Mouse (Mus musculus): ENCODE measurements around the gene Rtp4. TPM values are rescaled to one million over a fixed set of nuclear protein-coding genes. Genes with fewer than 3 reads are reported as not detected.

Rtp4 gene
- polyA plus RNA-seq, 1 experiment from 2014 or later: 5.5 TPM

DNA sequence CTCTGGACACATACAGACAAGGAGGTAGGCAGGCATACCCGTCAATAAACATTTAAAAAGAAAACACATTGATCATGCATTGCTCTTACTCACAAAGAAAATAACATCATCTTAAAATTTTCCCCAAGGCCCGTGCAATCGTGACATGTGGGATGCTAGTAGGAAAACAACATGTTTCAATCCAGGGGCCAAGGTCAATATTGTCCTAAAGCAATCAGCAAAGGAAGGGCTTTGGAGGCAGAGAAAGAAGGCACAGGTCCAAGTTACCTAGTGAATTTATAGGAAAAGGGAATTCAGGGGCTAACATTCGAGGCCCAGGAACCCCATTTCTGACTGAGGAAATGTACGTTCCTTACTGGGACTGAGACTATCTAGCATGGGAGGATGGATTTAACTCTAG, 2.9 kb upstream of the Rtp4 start:
- 76% methylated on average over 5 of the region's 5 CpGs for WGBS
- Histone ChIP-seq H3K9ac (replicated peaks) (peak overlapping the region; percentile 32; the same call in 1 of the 2 replicates), H3K36me3 (peaks cover 12% of the 10 kb centered on the region), H3K4me3 (peak overlapping the region; percentile 70), H3K4me1 (peaks cover 63% of the 10 kb centered on the region), H3K27me3 (no peaks in the 10 kb centered on the region), H3K27ac (replicated peaks) (peak overlapping the region; percentile 98), H3K9me3 (no peaks in the 10 kb centered on the region), H3K4me2 (replicated peaks) (peak overlapping the region; percentile 71)
- no peak for ATAC-seq (replicated peaks)

DNA sequence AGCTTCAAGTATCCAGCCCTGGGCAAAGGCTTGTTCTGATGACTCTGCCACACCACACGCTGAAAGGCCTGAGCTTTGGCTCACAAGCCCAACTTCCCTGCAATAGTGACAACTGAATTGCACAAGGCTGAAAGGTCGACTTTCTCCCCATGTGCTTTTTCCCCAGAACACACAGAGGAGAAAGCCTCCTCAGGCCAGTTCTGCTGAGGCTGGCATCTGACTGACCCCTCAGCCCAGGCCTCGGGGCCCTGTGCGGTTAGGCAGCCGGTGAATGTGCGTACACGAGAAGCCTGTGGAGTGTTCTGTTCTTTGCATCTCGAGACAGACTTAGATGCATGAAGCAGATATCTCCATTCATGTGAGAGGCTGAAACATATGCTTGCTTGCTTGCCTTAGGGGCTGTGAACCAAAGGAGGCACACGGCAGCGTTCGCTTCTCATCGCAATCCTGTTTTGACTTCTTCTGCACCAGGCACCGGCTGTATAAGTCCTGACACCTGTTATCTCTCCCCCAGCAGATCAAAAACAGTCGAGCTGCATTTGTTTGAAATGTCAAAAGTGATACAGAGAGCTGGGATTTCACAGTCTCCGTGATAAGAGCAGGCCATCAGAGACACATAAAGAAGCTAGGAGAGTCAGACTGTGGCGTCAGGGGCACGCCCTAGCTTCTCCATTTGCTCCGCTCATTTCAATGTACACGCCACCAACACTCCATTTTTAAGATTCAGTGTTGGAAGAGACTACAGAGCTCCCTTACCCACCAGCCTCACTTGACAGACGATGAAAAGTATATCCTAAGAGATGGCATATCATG, 2.1 kb upstream of the Rtp4 start:
- no peaks in the 10 kb centered on the region for H3K27me3 ChIP-seq
- 37% methylated on average over 20 of the region's 20 CpGs for WGBS
- peaks cover 7% of the 10 kb centered on the region; the same call in 1 of the 2 replicates for H3K36me3 ChIP-seq
- peaks cover 70% of the 10 kb centered on the region for H3K4me1 ChIP-seq
- H3K9me3 ChIP-seq: no peaks in the 10 kb centered on the region
- H3K27ac ChIP-seq (replicated peaks): peak overlapping the region; percentile 98
- peak overlapping the region; percentile 71 for H3K4me2 ChIP-seq (replicated peaks)
- peak overlapping the region; percentile 70 for H3K4me3 ChIP-seq
- peak overlapping the region; percentile 32; the same call in 1 of the 2 replicates for H3K9ac ChIP-seq (replicated peaks)
- ATAC-seq (replicated peaks): peak; percentile 69

- H3K4me1 ChIP-seq: peaks cover 75% of the 10 kb centered on the region
These were observed 1.3 kb upstream of the Rtp4 start for GRCm38 (mm10) chr16:23518567-23519369.

GRCm38 (mm10) chr16:23519771-23520170, 320 bp upstream of the Rtp4 start:
- peak overlapping the region; percentile 79 for H3K9ac ChIP-seq (replicated peaks)
- H3K27ac ChIP-seq (replicated peaks): peak overlapping the region; percentile 98
- H3K36me3 ChIP-seq: no peaks in the 10 kb centered on the region
- peaks cover 75% of the 10 kb centered on the region for H3K4me1 ChIP-seq
- whole genome bisulfite sequencing: 3% methylated on average over 1 of the region's 1 CpGs
- H3K4me3 ChIP-seq: peak overlapping the region; percentile 70
- H3K9me3 ChIP-seq: no peaks in the 10 kb centered on the region
- ATAC-seq (replicated peaks): no peak
- H3K4me2 ChIP-seq (replicated peaks): peak overlapping the region; percentile 71
- H3K27me3 ChIP-seq: no peaks in the 10 kb centered on the region

More at GRCm38 (mm10) chr16:23518567-23519369, 1.3 kb upstream of the Rtp4 start:
- Histone ChIP-seq H3K4me2 (replicated peaks) (peak overlapping the region; percentile 71), H3K9ac (replicated peaks) (peak overlapping the region; percentile 79), H3K27me3 (no peaks in the 10 kb centered on the region), H3K27ac (replicated peaks) (peak overlapping the region; percentile 98), H3K4me3 (peak overlapping the region; percentile 70), H3K9me3 (no peaks in the 10 kb centered on the region), H3K36me3 (no peaks in the 10 kb centered on the region)
- 37% methylated on average over 10 of the region's 10 CpGs for WGBS
- ATAC-seq (replicated peaks): peak; percentile 18

- Histone ChIP-seq H3K27me3 (no peaks in the 10 kb centered on the region), H3K9ac (replicated peaks) (peak overlapping the region; percentile 79), H3K9me3 (no peaks in the 10 kb centered on the region), H3K36me3 (no peaks in the 10 kb centered on the region), H3K4me3 (peak overlapping the region; percentile 70), H3K27ac (replicated peaks) (peak overlapping the region; percentile 98), H3K4me1 (peaks cover 66% of the 10 kb centered on the region), H3K4me2 (replicated peaks) (peak overlapping the region; percentile 71)
- 6% methylated on average over 5 of the region's 5 CpGs for WGBS
- ATAC-seq (replicated peaks): peak; percentile 7; the same call in 1 of the 2 replicates
These were observed 1.0 kb downstream of the Rtp4 start for GRCm38 (mm10) chr16:23521092-23521491.

DNA sequence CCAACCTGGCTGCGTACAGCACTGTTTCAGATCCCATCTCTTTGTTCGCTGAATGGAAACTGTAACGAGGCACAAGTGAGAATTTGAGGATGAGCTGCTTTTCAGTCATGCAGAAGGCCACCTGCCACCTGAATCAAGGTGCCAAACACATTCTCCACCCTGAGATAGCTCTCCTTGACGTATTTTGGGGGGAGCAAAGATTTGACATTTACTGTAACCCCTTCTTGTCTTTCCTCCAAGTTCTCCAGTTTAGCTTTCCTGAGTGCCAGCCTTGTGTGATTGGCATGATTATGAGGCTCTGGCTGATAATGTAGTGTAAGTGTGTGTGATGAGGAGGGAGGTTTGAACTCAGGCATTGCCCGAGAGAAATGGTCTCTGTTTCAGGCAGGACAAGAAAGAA, 2.0 kb downstream of the Rtp4 start:
- Histone ChIP-seq H3K27me3 (no peaks in the 10 kb centered on the region), H3K9me3 (no peaks in the 10 kb centered on the region), H3K9ac (replicated peaks) (no peak overlapping the region), H3K27ac (replicated peaks) (peak overlapping the region; percentile 98), H3K4me1 (peaks cover 56% of the 10 kb centered on the region), H3K4me3 (no peak overlapping the region), H3K36me3 (no peaks in the 10 kb centered on the region), H3K4me2 (replicated peaks) (peak overlapping the region; percentile 71; the same call in 1 of the 2 replicates)
- WGBS: 41% methylated on average over 5 of the region's 5 CpGs
- ATAC-seq (replicated peaks): no peak

- H3K27me3 ChIP-seq: no peaks in the 10 kb centered on the region
- H3K4me3 ChIP-seq: no peak overlapping the region
- no peaks in the 10 kb centered on the region for H3K36me3 ChIP-seq
- H3K9me3 ChIP-seq: no peaks in the 10 kb centered on the region
- H3K4me2 ChIP-seq (replicated peaks): no peak overlapping the region
- H3K9ac ChIP-seq (replicated peaks): no peak overlapping the region
- no peak overlapping the region for H3K27ac ChIP-seq (replicated peaks)
- 71% methylated on average over 4 of the region's 4 CpGs for WGBS
- no peaks in the 10 kb centered on the region for H3K4me1 ChIP-seq
- ATAC-seq (replicated peaks): no peak
These were observed 9.1 kb downstream of the Rtp4 start for GRCm38 (mm10) chr16:23529186-23529585.

DNA sequence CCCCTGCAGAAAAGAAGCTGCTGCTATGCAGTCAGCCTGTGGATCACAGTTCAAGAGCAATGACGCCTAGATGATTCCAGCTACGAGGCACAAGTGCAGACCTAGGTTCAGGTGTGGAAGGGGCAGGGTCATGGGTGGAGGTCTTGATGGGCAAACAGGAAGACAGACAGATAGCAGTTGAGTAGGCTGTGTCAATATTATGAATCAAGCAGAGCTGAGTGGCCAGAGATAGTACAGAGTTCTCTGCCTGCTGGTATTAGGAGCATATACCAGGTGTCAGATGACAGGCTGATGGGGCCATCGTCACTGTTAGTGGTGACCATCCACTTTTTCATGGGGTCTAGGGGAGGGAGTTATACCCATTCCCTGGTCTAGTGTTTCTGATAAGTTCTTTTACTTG, 13.6 kb downstream of the Rtp4 start:
- Histone ChIP-seq H3K4me2 (replicated peaks) (no peak overlapping the region), H3K9me3 (no peaks in the 10 kb centered on the region), H3K27me3 (no peaks in the 10 kb centered on the region), H3K9ac (replicated peaks) (no peak overlapping the region), H3K4me3 (no peak overlapping the region), H3K36me3 (no peaks in the 10 kb centered on the region), H3K27ac (replicated peaks) (no peak overlapping the region), H3K4me1 (no peaks in the 10 kb centered on the region)
- ATAC-seq (replicated peaks): no peak
- WGBS: 90% methylated on average over 3 of the region's 3 CpGs

DNA sequence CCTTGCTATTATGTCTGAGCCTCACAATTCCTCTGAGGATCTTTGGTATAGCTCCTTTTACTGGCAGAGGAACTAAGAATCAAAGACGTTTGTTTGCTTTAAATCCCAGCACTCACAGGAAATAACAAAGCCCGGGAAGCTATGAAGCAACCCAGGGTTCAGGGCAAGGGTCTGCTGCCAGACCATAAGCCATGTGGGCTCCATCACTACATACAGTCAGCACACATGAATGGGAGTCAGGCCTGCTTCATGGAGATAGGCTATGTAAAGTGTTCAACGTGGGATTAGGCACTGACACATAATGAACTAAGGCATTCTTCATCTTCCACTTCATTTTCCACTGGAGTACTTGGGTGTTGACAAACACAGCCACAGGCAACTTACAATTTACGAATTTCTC, 21.0 kb downstream of the Rtp4 start:
- no peak overlapping the region for H3K4me2 ChIP-seq (replicated peaks)
- no peaks in the 10 kb centered on the region for H3K27me3 ChIP-seq
- no peak for ATAC-seq (replicated peaks)
- H3K4me1 ChIP-seq: no peaks in the 10 kb centered on the region
- H3K9me3 ChIP-seq: no peaks in the 10 kb centered on the region
- no peak overlapping the region for H3K9ac ChIP-seq (replicated peaks)
- H3K27ac ChIP-seq (replicated peaks): no peak overlapping the region
- H3K36me3 ChIP-seq: no peaks in the 10 kb centered on the region
- 59% methylated on average over 4 of the region's 4 CpGs for WGBS
- H3K4me3 ChIP-seq: no peak overlapping the region

GRCm38 (mm10) chr16:23542866-23543265, 22.8 kb downstream of the Rtp4 start:
- Histone ChIP-seq H3K4me1 (no peaks in the 10 kb centered on the region), H3K4me3 (no peak overlapping the region), H3K4me2 (replicated peaks) (no peak overlapping the region), H3K27me3 (no peaks in the 10 kb centered on the region), H3K27ac (replicated peaks) (no peak overlapping the region), H3K9me3 (no peaks in the 10 kb centered on the region), H3K36me3 (no peaks in the 10 kb centered on the region), H3K9ac (replicated peaks) (no peak overlapping the region)
- WGBS: 63% methylated on average over 4 of the region's 4 CpGs
- ATAC-seq (replicated peaks): no peak

DNA sequence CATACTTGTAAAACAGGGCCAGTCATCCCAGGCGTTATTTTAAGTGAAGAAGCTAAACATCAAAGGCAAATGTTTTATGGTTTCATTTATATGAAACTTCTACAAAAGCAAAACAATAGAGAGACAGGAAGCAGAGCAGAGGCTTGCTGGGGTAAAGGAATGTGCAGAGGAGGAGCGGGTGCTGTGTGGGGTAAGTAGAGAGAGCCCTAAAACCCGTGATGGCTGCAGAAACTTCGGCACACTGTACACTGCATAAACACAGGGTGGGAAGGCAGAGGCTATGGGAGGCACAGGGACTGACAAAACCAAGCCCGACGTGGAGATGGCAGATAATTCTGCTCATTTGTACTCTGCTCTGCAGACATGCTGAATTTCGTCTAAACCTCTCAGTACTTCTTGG, 24.3 kb downstream of the Rtp4 start:
- WGBS: 73% methylated on average over 7 of the region's 7 CpGs

DNA sequence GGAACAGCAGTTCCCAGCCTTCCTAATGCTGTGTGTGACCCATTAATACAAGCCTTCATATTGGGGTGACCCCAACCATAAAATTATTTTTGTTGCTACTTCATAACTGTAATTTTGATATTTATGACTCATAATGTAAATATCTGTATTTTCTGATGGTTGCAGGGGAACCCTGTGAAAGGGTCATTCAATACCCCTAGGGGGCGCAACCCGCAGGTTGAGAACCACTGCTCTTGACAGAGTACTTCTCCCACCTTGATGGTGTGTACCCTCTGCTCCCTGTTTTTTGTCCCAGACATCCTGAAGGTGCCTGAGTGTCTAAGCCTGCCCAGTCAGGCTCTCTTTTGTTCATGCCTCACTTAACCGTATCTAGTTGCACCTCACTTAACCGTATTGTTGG, 27.7 kb downstream of the Rtp4 start:
- WGBS: 95% methylated on average over 4 of the region's 4 CpGs
- H3K27me3 ChIP-seq: no peaks in the 10 kb centered on the region
- ATAC-seq (replicated peaks): no peak
- H3K4me2 ChIP-seq (replicated peaks): no peak overlapping the region
- no peaks in the 10 kb centered on the region for H3K36me3 ChIP-seq
- no peak overlapping the region for H3K9ac ChIP-seq (replicated peaks)
- H3K27ac ChIP-seq (replicated peaks): no peak overlapping the region
- no peaks in the 10 kb centered on the region for H3K9me3 ChIP-seq
- no peaks in the 10 kb centered on the region for H3K4me1 ChIP-seq
- no peak overlapping the region for H3K4me3 ChIP-seq

More for the DNA sequence above, 24.3 kb downstream of the Rtp4 start:
- Histone ChIP-seq H3K27ac (replicated peaks) (no peak overlapping the region), H3K4me2 (replicated peaks) (no peak overlapping the region), H3K4me1 (no peaks in the 10 kb centered on the region), H3K9me3 (no peaks in the 10 kb centered on the region), H3K27me3 (no peaks in the 10 kb centered on the region), H3K9ac (replicated peaks) (no peak overlapping the region), H3K36me3 (no peaks in the 10 kb centered on the region), H3K4me3 (no peak overlapping the region)
- ATAC-seq (replicated peaks): no peak

All from forebrain, embryonic 15.5 days (tissue).